Mouse (Mus musculus) limb, embryonic 11.5 days (tissue): ENCODE data around the gene Fmod. TPM values are rescaled to one million over a fixed set of nuclear protein-coding genes. Genes with fewer than 3 reads are reported as not detected.

ENCODE experiments used
- ATAC-seq: fragments of 200-750 bp; cut with Nextera tagmentation; 2 replicates; pipeline ENCODE4 v1.8.0; 2017; ENCODE audit warnings: low read depth; ENCODE audit not compliant: insufficient number of reproducible peaks, low FRiP score, low TSS enrichment
- DNase-seq: peaks from one replicate; pipeline ENCODE4 v3.0.0-alpha.2; 2015; ENCODE audit warnings: low spot score
- H3K27ac ChIP-seq: fragments of 300-500 bp; sonication (generic); replicated peaks from 2 replicates; pipeline ENCODE4 v1.5.1; 2014; ENCODE audit warnings: low read depth, mild to moderate bottlenecking, low read length
- H3K27me3 ChIP-seq: fragments of 300-500 bp; sonication (generic); 2 replicates; pipeline ENCODE4 v1.6.1; 2014; ENCODE audit warnings: mild to moderate bottlenecking, low read length, mixed read lengths; ENCODE audit not compliant: control insufficient read depth, insufficient read depth
- H3K36me3 ChIP-seq: fragments of 300-500 bp; sonication (generic); 2 replicates; pipeline ENCODE4 v1.6.1; 2014; ENCODE audit warnings: mild to moderate bottlenecking, low read length, moderate library complexity, mixed read lengths; ENCODE audit not compliant: control insufficient read depth, insufficient read depth
- H3K4me1 ChIP-seq: fragments of 300-500 bp; sonication (generic); 2 replicates; pipeline ENCODE4 v1.6.1; 2014; ENCODE audit warnings: low read length, mixed read lengths; ENCODE audit not compliant: control insufficient read depth, insufficient read depth
- H3K4me2 ChIP-seq: fragments of 300-500 bp; sonication (generic); 2 replicates; pipeline ENCODE4 v1.6.1; 2014; ENCODE audit warnings: low read depth, mild to moderate bottlenecking, moderate library complexity; ENCODE audit not compliant: severe bottlenecking
- H3K4me3 ChIP-seq: fragments of 300-500 bp; sonication (generic); 2 replicates; pipeline ENCODE4 v1.5.1; 2014; ENCODE audit warnings: low read depth, low read length
- H3K9ac ChIP-seq: fragments of 300-500 bp; sonication (generic); 2 replicates; pipeline ENCODE4 v1.6.1; 2014; ENCODE audit warnings: mild to moderate bottlenecking, low read length
- H3K9me3 ChIP-seq: fragments of 300-500 bp; sonication (generic); 2 replicates; pipeline ENCODE4 v1.6.1; 2016; ENCODE audit warnings: low read length; ENCODE audit not compliant: control insufficient read depth
- WGBS: fragments of 180-500 bp; shearing (Covaris S2); extraction: QIAGEN DNeasy Blood & Tissue Kit; methylation state at CpG from one replicate; pipeline ENCODE4 v1.1.7; 2014; 5-methylcytosine and 5-hydroxymethylcytosine counted together
- polyA plus RNA-seq: library from polyadenylated mRNA; unstranded; fragments of >200 nt; fragmentation: Nextera tagmentation; extraction: Ambion mirVana; gene quantifications from 2 replicates; pipeline ENCODE4 v1.2.1, GENCODE M21; 2014

Gene Fmod
- polyA plus RNA-seq, 1 experiment from 2014 or later, result 2.9 TPM

DNA sequence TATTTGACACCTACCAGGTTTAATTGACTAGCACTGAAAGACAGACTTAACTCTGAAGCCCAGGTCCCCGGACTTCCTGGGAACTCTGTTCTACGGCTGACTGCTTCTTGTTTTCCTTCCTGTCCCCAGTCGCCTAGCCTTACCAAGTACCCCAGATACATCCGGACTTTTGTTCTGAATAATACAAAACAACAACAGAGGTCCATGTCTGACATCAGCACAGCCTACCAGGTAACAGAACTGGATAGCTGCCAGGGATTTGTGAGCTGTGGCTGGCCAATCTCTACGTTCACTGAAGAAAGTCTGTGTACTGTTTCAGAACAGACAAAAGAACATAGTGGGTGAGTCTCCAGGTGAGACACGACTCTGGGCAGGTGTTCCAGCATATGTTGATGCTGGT is 21.8 kb downstream of the Fmod start:
- H3K27ac ChIP-seq, result no peak overlapping the region
- no peaks in the 10 kb centered on the region for H3K9me3 ChIP-seq
- H3K4me2 ChIP-seq, result no peak overlapping the region
- no peak for DNase-seq
- no peaks in the 10 kb centered on the region for H3K27me3 ChIP-seq
- no peak overlapping the region for H3K4me3 ChIP-seq
- no peak overlapping the region for H3K9ac ChIP-seq
- 81% methylated on average over 6 of the region's 6 CpGs for WGBS
- H3K4me1 ChIP-seq, result peaks cover 37% of the 10 kb centered on the region
- no peak for ATAC-seq
- no peaks in the 10 kb centered on the region for H3K36me3 ChIP-seq

DNA sequence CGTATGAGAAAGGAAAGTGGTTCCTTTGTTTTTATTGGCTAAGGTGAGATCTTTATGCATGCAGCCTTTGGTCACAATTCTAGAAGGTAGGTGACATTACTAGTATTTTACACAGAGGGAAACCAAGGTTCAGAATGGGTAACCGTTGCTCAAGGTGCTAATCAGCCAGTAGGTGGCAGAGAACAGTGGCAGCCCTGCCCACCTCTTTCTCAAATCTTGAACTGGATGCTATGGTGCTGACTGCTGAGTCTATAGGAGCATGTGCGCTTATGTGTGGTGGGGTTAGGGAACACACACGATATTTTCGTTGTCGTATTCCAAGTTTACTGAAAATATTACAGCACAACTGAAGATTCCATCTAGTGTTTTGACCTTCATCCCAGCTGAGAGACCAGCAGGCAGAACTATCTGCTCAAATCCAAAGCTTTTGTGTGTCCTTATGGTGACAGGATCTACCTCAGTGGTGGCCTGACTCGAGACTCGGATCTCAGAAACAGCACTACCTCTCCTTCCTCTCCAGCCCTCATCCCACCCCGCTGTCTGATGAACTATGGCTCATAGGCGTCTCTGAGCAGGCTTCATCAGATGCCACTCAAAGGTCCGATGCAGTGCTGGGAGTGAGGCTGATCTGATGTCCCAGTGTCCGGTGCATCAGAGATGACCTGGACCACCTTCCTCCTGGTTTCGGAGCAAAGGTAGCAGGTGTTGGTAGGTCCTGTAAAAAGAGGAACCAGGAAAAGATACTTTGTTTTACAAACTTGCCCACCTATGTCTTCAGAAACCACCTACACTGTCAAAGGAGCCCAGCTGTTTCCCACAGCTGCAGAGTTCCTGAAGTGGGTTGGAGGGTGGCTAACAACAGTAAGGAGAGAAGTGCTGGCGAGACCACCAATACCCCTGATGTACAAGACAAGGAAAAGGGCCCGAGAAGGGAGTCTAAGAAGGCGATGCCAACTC is 23.0 kb downstream of the Fmod start:
- Histone ChIP-seq H3K4me3 (peak overlapping the region; percentile 24; the same call in 1 of the 2 replicates), H3K9ac (peak overlapping the region; percentile 55), H3K4me2 (peak overlapping the region; percentile 57), H3K27me3 (no peaks in the 10 kb centered on the region), H3K27ac (peak overlapping the region; percentile 99), H3K36me3 (no peaks in the 10 kb centered on the region), H3K4me1 (peaks cover 45% of the 10 kb centered on the region), H3K9me3 (no peaks in the 10 kb centered on the region)
- ATAC-seq, result no peak
- no peak for DNase-seq
- WGBS, result 71% methylated on average over 16 of the region's 16 CpGs

DNA sequence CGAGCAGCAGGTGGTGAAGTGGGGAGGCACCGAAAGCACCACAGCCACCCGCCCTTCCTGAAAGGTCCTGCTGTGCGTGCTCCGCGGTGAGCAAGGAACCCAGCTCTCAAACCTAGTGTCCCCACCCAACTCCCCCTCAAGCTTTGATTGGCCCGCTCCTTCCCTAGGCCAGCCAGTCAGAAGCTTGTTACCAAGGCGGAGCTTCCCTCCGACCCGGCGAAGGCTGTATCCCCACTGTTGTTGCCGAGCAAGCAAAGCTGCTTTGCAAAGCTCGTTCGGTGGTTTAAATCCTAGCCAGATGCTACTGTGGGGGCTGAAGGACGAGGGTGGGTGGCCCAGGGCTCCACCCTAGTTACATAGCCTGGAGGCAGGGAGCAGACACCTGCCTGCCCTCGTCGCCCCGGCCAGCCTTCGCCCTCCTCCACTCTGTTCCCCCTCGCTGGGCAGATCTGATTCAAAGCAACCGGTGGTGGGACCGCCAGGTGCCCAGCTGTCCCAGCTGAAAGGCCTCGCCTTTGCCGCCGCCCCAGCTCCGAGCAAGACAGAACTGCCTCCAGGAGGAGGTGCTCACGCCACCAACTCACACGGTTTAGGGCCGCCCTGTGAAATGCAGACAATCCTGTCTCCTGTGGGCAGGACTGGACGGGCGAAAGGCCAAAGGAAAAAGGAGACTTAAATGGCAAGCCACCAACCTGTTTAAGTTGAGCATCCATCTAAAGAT is 24.0 kb downstream of the Fmod start:
- H3K36me3 ChIP-seq, result no peaks in the 10 kb centered on the region
- ATAC-seq (peak; percentile 92), DNase-seq (peak; percentile 92)
- H3K27me3 ChIP-seq, result no peaks in the 10 kb centered on the region
- H3K27ac ChIP-seq, result peak overlapping the region; percentile 99
- 1% methylated on average over 31 of the region's 31 CpGs for WGBS
- peak overlapping the region; percentile 24 for H3K4me3 ChIP-seq
- no peaks in the 10 kb centered on the region for H3K9me3 ChIP-seq
- H3K4me2 ChIP-seq, result peak overlapping the region; percentile 57
- H3K4me1 ChIP-seq, result peaks cover 53% of the 10 kb centered on the region
- peak overlapping the region; percentile 55 for H3K9ac ChIP-seq

DNA sequence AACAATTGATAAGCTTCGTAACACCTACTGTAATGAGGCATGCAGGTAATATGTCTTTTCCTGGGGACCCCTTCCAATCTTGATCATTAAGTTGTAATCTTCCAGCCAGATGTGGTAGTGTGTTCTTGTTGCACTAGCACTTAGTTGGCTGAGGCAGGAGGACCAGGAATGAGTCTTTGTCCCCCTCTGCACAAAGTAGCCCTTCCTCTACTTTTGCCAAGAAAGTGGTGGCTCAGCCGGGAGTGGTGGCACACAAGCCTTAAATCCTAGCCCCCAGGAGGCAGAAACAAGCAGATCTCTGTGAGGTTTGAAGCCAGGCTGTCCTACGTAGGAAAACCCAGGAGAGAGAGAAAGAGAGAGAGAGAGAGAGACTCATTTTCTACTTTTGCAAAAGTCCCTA is 24.9 kb downstream of the Fmod start:
- ATAC-seq (no peak), DNase-seq (no peak)
- Histone ChIP-seq H3K4me1 (peaks cover 59% of the 10 kb centered on the region), H3K4me3 (no peak overlapping the region), H3K36me3 (no peaks in the 10 kb centered on the region), H3K4me2 (0 out of 2 replicates have a peak overlapping the region, but pooled peaks have one; percentile 57), H3K9ac (no peak overlapping the region), H3K9me3 (no peaks in the 10 kb centered on the region), H3K27me3 (no peaks in the 10 kb centered on the region), H3K27ac (peak overlapping the region; percentile 99)
- WGBS, result 75% methylated on average over 3 of the region's 3 CpGs

DNA sequence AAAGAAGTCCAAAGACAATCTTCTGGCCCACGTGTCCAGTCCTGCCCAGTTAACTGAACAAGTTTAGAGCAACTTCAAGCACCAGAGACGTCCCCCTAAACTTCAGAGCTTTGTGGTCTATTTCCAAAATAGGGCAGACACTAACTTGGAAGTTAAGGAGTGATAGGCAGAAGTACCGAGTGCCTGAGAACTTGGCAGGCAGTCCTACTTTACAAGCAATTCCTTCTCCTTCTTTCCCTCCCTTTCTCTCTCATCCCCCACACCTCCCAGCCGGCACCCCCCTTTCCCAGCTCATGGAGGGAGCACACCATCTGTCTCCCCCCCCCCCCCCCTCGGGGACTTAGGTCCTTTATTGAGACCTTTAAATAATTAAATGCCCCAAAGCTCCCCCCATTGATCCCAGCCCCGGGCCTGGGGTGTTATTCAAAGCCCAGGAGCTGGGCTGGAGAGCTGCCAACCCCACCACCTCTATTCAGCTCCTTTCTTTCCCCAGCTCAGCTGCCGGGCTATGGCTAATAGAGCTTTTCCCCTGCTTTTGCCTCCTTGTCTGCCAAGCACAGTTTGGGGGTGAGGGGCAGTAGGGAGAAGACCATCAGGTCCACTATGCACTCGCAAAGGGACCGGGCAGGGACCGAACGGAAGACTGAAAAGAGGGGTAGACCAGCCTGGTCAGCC is 25.5 kb downstream of the Fmod start:
- H3K9ac ChIP-seq, result peak overlapping the region; percentile 53
- H3K4me3 ChIP-seq, result no peak overlapping the region
- no peak for DNase-seq
- peak overlapping the region; percentile 99 for H3K27ac ChIP-seq
- no peak for ATAC-seq
- peaks cover 65% of the 10 kb centered on the region for H3K4me1 ChIP-seq
- H3K9me3 ChIP-seq, result no peaks in the 10 kb centered on the region
- 13% methylated on average over 11 of the region's 11 CpGs for WGBS
- no peaks in the 10 kb centered on the region for H3K27me3 ChIP-seq
- no peaks in the 10 kb centered on the region for H3K36me3 ChIP-seq
- H3K4me2 ChIP-seq, result peak overlapping the region; percentile 18; the same call in 1 of the 2 replicates

DNA sequence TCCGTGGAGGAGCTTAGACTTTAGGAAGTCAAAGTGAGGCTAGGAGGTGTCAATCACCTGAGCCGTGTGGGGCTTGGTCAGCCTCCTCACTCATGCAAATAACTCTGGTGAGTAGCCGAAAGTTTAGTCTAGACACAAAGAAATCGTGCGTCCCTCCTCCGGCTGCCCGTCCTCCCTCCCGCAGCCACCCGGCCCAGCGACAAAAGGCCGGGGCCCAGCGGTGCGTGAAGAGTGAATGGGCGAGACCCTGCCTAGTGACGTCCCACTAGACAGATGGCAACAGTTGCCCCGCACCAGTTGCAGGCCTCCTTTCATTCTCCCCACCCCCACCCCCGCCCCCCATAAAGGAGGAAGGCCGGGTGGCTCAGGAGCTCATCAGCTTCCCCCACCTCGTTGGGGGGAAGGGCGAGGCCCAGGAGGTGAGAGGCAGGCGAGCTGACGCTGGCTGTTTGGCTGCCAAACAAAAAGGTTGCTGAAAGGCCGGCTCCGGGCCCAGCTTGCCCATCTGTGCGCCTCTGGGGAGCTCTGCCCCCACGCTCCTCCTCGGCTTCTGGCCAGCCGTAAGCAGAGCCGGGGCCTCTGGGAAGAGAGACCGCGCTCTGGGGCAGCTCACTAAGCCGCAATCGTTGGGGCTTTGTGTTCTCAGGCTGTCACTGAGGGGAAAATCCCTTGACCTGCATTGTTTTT is 26.2 kb downstream of the Fmod start:
- WGBS, result 3% methylated on average over 32 of the region's 33 CpGs
- no peak overlapping the region for H3K4me3 ChIP-seq
- H3K4me1 ChIP-seq, result peaks cover 71% of the 10 kb centered on the region
- H3K36me3 ChIP-seq, result no peaks in the 10 kb centered on the region
- no peaks in the 10 kb centered on the region for H3K27me3 ChIP-seq
- H3K9ac ChIP-seq, result peak overlapping the region; percentile 53
- H3K4me2 ChIP-seq, result peak overlapping the region; percentile 18
- no peaks in the 10 kb centered on the region for H3K9me3 ChIP-seq
- H3K27ac ChIP-seq, result peak overlapping the region; percentile 99
- DNase-seq (peak; percentile 78), ATAC-seq (peak; percentile 14; the same call in 1 of the 2 replicates)

DNA sequence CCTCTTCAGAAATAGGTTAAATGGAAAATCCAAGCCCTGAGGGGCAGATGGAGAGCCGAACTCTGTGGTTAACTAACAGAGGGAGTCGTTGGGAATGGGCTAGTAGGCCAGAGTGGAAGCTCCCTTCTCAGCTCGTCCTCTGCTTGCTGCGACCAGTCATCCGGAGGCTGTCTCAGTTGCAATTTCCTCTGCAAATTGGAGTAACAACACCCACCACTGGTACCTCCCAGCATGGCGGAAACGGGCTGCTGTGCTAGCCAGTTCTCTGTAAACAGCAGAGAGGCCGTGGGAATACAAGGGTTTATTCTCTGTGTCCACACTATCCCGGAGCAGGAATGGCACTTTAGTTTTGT is 26.7 kb downstream of the Fmod start:
- Histone ChIP-seq H3K36me3 (no peaks in the 10 kb centered on the region), H3K4me1 (peaks cover 71% of the 10 kb centered on the region), H3K9ac (peak overlapping the region; percentile 53), H3K4me3 (no peak overlapping the region), H3K9me3 (no peaks in the 10 kb centered on the region), H3K4me2 (peak overlapping the region; percentile 18; the same call in 1 of the 2 replicates), H3K27me3 (no peaks in the 10 kb centered on the region), H3K27ac (peak overlapping the region; percentile 99)
- no peak for ATAC-seq
- WGBS, result 19% methylated on average over 9 of the region's 9 CpGs
- no peak for DNase-seq
